Comparison of ENCODE assay signal across 15 mouse cellular contexts in the genomic region with DNA sequence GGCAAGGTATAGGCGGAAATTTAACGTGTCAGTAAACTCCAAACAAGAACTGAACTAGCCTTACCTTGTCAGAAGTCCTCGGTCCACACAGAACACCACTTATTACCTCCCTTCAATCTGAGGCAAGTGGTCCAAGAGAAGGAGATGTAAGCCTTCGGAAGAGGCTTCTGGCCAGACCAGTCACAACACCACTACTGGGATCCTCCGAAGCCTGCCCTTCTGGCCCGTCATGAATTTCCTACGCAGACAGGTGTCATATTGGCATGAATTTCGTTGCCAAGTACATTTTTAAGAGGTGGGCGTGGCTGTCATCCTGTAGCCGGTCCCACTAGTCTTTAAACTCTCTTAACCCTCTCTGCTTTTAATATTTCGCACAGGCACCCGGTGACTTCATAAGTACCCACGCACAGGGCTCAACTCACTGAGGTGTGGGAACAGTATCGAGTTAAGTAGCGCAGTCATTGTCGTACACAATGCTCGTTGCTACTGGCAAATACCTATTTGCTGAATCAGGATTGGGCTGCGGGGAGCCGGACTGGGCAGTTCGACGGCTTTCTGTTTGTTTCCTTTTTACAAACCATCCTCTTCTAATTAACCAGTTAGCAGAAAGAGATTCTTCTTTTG.
DNase-seq lines count a peak whose midpoint lies in the region; ATAC-seq and TF ChIP-seq lines count a peak whose summit lies in the region.
"Had no signal": no experiment of that assay in that cellular context is flagged by ENCODE, and none has a peak within 500 bp of the region (broad histone marks: within the 10 kb centered on the region; RNA-seq: fewer than 3 reads in every experiment).

No protein-coding gene starts in this region.

- H3K9ac ChIP-seq in heart, embryonic 13.5 days, result no peak overlapping the region
- no peak overlapping the region for H3K9ac ChIP-seq in lung, postnatal 0 days (replicated peaks; ENCODE audit: low read depth)
- H3K9ac ChIP-seq: hindbrain, embryonic 13.5 days had no signal

- TF ChIP-seq CTCF in lung, postnatal 0 days (IDR thresholded peaks at IDR 0.05), result no peak

- H3K36me3 ChIP-seq in heart, embryonic 13.5 days, result no peaks in the 10 kb centered on the region
- no peaks in the 10 kb centered on the region for H3K36me3 ChIP-seq in lung, postnatal 0 days (ENCODE audit: insufficient read depth, low read length)
- H3K36me3 ChIP-seq: hindbrain, embryonic 13.5 days had no signal

- no peaks in the 10 kb centered on the region for H3K27me3 ChIP-seq in heart, embryonic 13.5 days (replicated peaks)
- H3K27me3 ChIP-seq in lung, postnatal 0 days (replicated peaks; ENCODE audit: insufficient read depth, low read length), result no peaks in the 10 kb centered on the region
- H3K27me3 ChIP-seq: Patski had no signal

- H3K4me3 ChIP-seq in heart, embryonic 13.5 days, result 0 out of 2 replicates have a peak overlapping the region, but pooled peaks have one; percentile 2
- peak overlapping the region; percentile 10 for H3K4me3 ChIP-seq in lung, postnatal 0 days (ENCODE audit: low read depth, low read length)
- H3K4me3 ChIP-seq: hindbrain, embryonic 13.5 days had no signal

- no peak for DNase-seq in heart, adult 18-20 months
- DNase-seq in urinary bladder, adult 2 months (ENCODE audit: low spot score), result peak; percentile 34
- no peak for DNase-seq in urinary bladder, postnatal 10 days (ENCODE audit: low spot score)
- DNase-seq in lung, postnatal 0 days (ENCODE audit: low spot score), result peak; percentile 72
- DNase-seq in urinary bladder, postnatal 36 days (ENCODE audit: low spot score in 2 of 2), result peak; percentile 48 to 63
- DNase-seq in cerebellum, adult 9-11 months, result no peak
- DNase-seq in frontal cortex, postnatal 36 days (ENCODE audit: low spot score in 2 of 2), result no peak
- DNase-seq: adrenal gland, adult 2 months; gastrocnemius, postnatal 36 days; kidney, postnatal 10 days; liver; thymus, postnatal 25 days had no signal

- H3K27ac ChIP-seq in heart, embryonic 13.5 days (replicated peaks), result no peak overlapping the region
- no peak overlapping the region for H3K27ac ChIP-seq in lung, postnatal 0 days (ENCODE audit: low read length)
- H3K27ac ChIP-seq: hindbrain, embryonic 13.5 days had no signal

- TF ChIP-seq EP300 in lung, postnatal 0 days (IDR thresholded peaks at IDR 0.05), result no peak

- no peaks in the 10 kb centered on the region for H3K4me1 ChIP-seq in heart, embryonic 13.5 days
- 0 out of 2 replicates have a peak, but pooled peaks cover 2% of the 10 kb centered on the region for H3K4me1 ChIP-seq in lung, postnatal 0 days (ENCODE audit: insufficient read depth, low read depth, low read length)

- no peaks in the 10 kb centered on the region for H3K9me3 ChIP-seq in heart, embryonic 13.5 days
- no peaks in the 10 kb centered on the region for H3K9me3 ChIP-seq in lung, postnatal 0 days (ENCODE audit: low read length)
- H3K9me3 ChIP-seq: hindbrain, embryonic 13.5 days had no signal

- peak overlapping the region; percentile 38 for H3K4me2 ChIP-seq in heart, embryonic 13.5 days
- H3K4me2 ChIP-seq in lung, postnatal 0 days (replicated peaks; ENCODE audit: low read depth, low read length), result peak overlapping the region; percentile 37
- H3K4me2 ChIP-seq: hindbrain, embryonic 13.5 days had no signal

- WGBS in heart, embryonic 13.5 days, result 60% methylated on average over 21 of the region's 21 CpGs
- 48% methylated on average over 21 of the region's 21 CpGs for WGBS in lung, postnatal 0 days

- ATAC-seq in heart, embryonic 13.5 days (ENCODE audit: extremely low read depth, insufficient number of reproducible peaks, low FRiP score, low TSS enrichment), result no peak
- peak; percentile 81 for ATAC-seq in lung, postnatal 0 days
- ATAC-seq: Patski had no signal

Comparison
In these comparisons a context has a peak if more than half of its experiments do, and no peak if none do; other contexts are left out.
1. DNase-seq: peak in urinary bladder, adult 2 months (single experiment), lung, postnatal 0 days (single experiment) and urinary bladder, postnatal 36 days (2 of 2); none in heart, adult 18-20 months (0 of 2), urinary bladder, postnatal 10 days (single experiment), cerebellum, adult 9-11 months (single experiment) and frontal cortex, postnatal 36 days (0 of 2).